Mouse (Mus musculus): ENCODE measurements around the gene Myoc.
A peak's percentile ranks its signal among the peaks of the same experiment; 100 is the strongest.

Myoc gene

GRCm38 (mm10) chr1:162648416-162648815 is 9.5 kb downstream of the Myoc start:
- no peak for DNase-seq (ENCODE audit: low read depth, low spot score)

GRCm38 (mm10) chr1:162658119-162658518 is 19.2 kb downstream of the Myoc start, which contains the start of gene Myocos:
TSS of gene Myocos (minus strand) at chr1:162658219.
- no peak for DNase-seq (ENCODE audit: low read depth, low spot score)

- no peak for DNase-seq (ENCODE audit: low read depth, low spot score)
Measured at GRCm38 (mm10) chr1:162660276-162660860, 21.4 kb downstream of the Myoc start.

- peak; percentile 5 for DNase-seq (ENCODE audit: low read depth, low spot score)
Measured at GRCm38 (mm10) chr1:162664826-162665475, 26.0 kb downstream of the Myoc start.

- DNase-seq (ENCODE audit: low read depth, low spot score) = no peak
Measured at GRCm38 (mm10) chr1:162665486-162666174, 26.7 kb downstream of the Myoc start.

- no peak for DNase-seq (ENCODE audit: low read depth, low spot score)
Measured at GRCm38 (mm10) chr1:162693721-162694120, 54.8 kb downstream of the Myoc start.

- DNase-seq (ENCODE audit: low read depth, low spot score) = no peak
Measured at GRCm38 (mm10) chr1:162697866-162698265, 58.9 kb downstream of the Myoc start.

All from c-Kit-negative CD71-positive TER-119-positive erythroid progenitor cells, embryonic 14.5 days (primary cell).